Mouse (Mus musculus): Measurements from ENCODE around the gene Tmod2. TPM values are rescaled to one million over a fixed set of nuclear protein-coding genes. Genes with fewer than 3 reads are reported as not detected.

The Tmod2 gene
- polyA plus RNA-seq, 1 experiment from 2014 or later: 10.0 TPM

- Histone ChIP-seq H3K27me3 (replicated peaks; ENCODE audit: control insufficient read depth, insufficient read depth, low read length) (no peaks in the 10 kb centered on the region), H3K4me2 (replicated peaks; ENCODE audit: low read depth) (no peak overlapping the region), H3K4me3 (ENCODE audit: low read depth, low read length) (no peak overlapping the region), H3K36me3 (ENCODE audit: control insufficient read depth, insufficient read depth) (peaks cover 20% of the 10 kb centered on the region; the same call in 1 of the 2 replicates), H3K9ac (ENCODE audit: low read depth, low read length) (no peak overlapping the region), H3K4me1 (replicated peaks; ENCODE audit: control insufficient read depth, insufficient read depth, low read length) (no peaks in the 10 kb centered on the region), H3K27ac (ENCODE audit: low read depth, low read length) (no peak overlapping the region), H3K9me3 (ENCODE audit: control insufficient read depth) (no peaks in the 10 kb centered on the region)
- ATAC-seq: no peak
- no peak for TF ChIP-seq CTCF (IDR thresholded peaks at IDR 0.05; ENCODE audit: low read depth)
- WGBS: 89% methylated on average over 7 of the region's 7 CpGs
Measured at GRCm38 (mm10) chr9:75532461-75532860, 78.7 kb downstream of the Tmod2 start.

GRCm38 (mm10) chr9:75529358-75529757, 81.8 kb downstream of the Tmod2 start:
- WGBS: 82% methylated on average over 5 of the region's 5 CpGs
- H3K9me3 ChIP-seq (ENCODE audit: control insufficient read depth): no peaks in the 10 kb centered on the region
- H3K27ac ChIP-seq (ENCODE audit: low read depth, low read length): no peak overlapping the region
- no peak overlapping the region for H3K9ac ChIP-seq (ENCODE audit: low read depth, low read length)
- ATAC-seq: no peak
- no peak overlapping the region for H3K4me3 ChIP-seq (ENCODE audit: low read depth, low read length)
- peaks cover 20% of the 10 kb centered on the region; the same call in 1 of the 2 replicates for H3K36me3 ChIP-seq (ENCODE audit: control insufficient read depth, insufficient read depth)
- no peak for TF ChIP-seq CTCF (IDR thresholded peaks at IDR 0.05; ENCODE audit: low read depth)
- no peak overlapping the region for H3K4me2 ChIP-seq (replicated peaks; ENCODE audit: low read depth)
- H3K27me3 ChIP-seq (replicated peaks; ENCODE audit: control insufficient read depth, insufficient read depth, low read length): no peaks in the 10 kb centered on the region
- H3K4me1 ChIP-seq (replicated peaks; ENCODE audit: control insufficient read depth, insufficient read depth, low read length): no peaks in the 10 kb centered on the region

- TF ChIP-seq CTCF (IDR thresholded peaks at IDR 0.05; ENCODE audit: low read depth): 0 out of 2 replicates have a peak, but pooled peaks have one; percentile 15
- no peak overlapping the region for H3K27ac ChIP-seq (ENCODE audit: low read depth, low read length)
- no peaks in the 10 kb centered on the region for H3K4me1 ChIP-seq (replicated peaks; ENCODE audit: control insufficient read depth, insufficient read depth, low read length)
- H3K9ac ChIP-seq (ENCODE audit: low read depth, low read length): no peak overlapping the region
- no peak overlapping the region for H3K4me2 ChIP-seq (replicated peaks; ENCODE audit: low read depth)
- 97% methylated on average over 9 of the region's 9 CpGs for WGBS
- H3K4me3 ChIP-seq (ENCODE audit: low read depth, low read length): no peak overlapping the region
- H3K9me3 ChIP-seq (ENCODE audit: control insufficient read depth): no peaks in the 10 kb centered on the region
- no peak for ATAC-seq
- no peaks in the 10 kb centered on the region for H3K27me3 ChIP-seq (replicated peaks; ENCODE audit: control insufficient read depth, insufficient read depth, low read length)
- peaks cover 20% of the 10 kb centered on the region; the same call in 1 of the 2 replicates for H3K36me3 ChIP-seq (ENCODE audit: control insufficient read depth, insufficient read depth)
Measured at GRCm38 (mm10) chr9:75528096-75528495, 83.0 kb downstream of the Tmod2 start.

- Histone ChIP-seq H3K9ac (ENCODE audit: low read depth, low read length) (no peak overlapping the region), H3K4me1 (replicated peaks; ENCODE audit: control insufficient read depth, insufficient read depth, low read length) (no peaks in the 10 kb centered on the region), H3K9me3 (ENCODE audit: control insufficient read depth) (no peaks in the 10 kb centered on the region), H3K4me2 (replicated peaks; ENCODE audit: low read depth) (0 out of 2 replicates have a peak overlapping the region, but pooled peaks have one; percentile 24), H3K27ac (ENCODE audit: low read depth, low read length) (no peak overlapping the region), H3K4me3 (ENCODE audit: low read depth, low read length) (no peak overlapping the region), H3K36me3 (ENCODE audit: control insufficient read depth, insufficient read depth) (peaks cover 20% of the 10 kb centered on the region; the same call in 1 of the 2 replicates), H3K27me3 (replicated peaks; ENCODE audit: control insufficient read depth, insufficient read depth, low read length) (no peaks in the 10 kb centered on the region)
- no peak; the same call in 1 of the 2 replicates for TF ChIP-seq CTCF (IDR thresholded peaks at IDR 0.05; ENCODE audit: low read depth)
- WGBS: 48% methylated on average over 13 of the region's 13 CpGs
- ATAC-seq: peak; percentile 97
Measured at GRCm38 (mm10) chr9:75527368-75528059, 83.6 kb downstream of the Tmod2 start.

- ATAC-seq: no peak
- H3K27ac ChIP-seq (ENCODE audit: low read depth, low read length): no peak overlapping the region
- no peak overlapping the region for H3K4me3 ChIP-seq (ENCODE audit: low read depth, low read length)
- no peaks in the 10 kb centered on the region for H3K27me3 ChIP-seq (replicated peaks; ENCODE audit: control insufficient read depth, insufficient read depth, low read length)
- no peak for TF ChIP-seq CTCF (IDR thresholded peaks at IDR 0.05; ENCODE audit: low read depth)
- H3K9me3 ChIP-seq (ENCODE audit: control insufficient read depth): no peaks in the 10 kb centered on the region
- WGBS: 53% methylated on average over 6 of the region's 6 CpGs
- H3K4me1 ChIP-seq (replicated peaks; ENCODE audit: control insufficient read depth, insufficient read depth, low read length): no peaks in the 10 kb centered on the region
- no peak overlapping the region for H3K4me2 ChIP-seq (replicated peaks; ENCODE audit: low read depth)
- peaks cover 11% of the 10 kb centered on the region; the same call in 1 of the 2 replicates for H3K36me3 ChIP-seq (ENCODE audit: control insufficient read depth, insufficient read depth)
- no peak overlapping the region for H3K9ac ChIP-seq (ENCODE audit: low read depth, low read length)
Measured at GRCm38 (mm10) chr9:75523646-75524045, 87.5 kb downstream of the Tmod2 start.

- WGBS: 65% methylated on average over 2 of the region's 2 CpGs
- Histone ChIP-seq H3K27me3 (replicated peaks; ENCODE audit: control insufficient read depth, insufficient read depth, low read length) (no peaks in the 10 kb centered on the region), H3K9ac (ENCODE audit: low read depth, low read length) (no peak overlapping the region), H3K27ac (ENCODE audit: low read depth, low read length) (no peak overlapping the region), H3K4me3 (ENCODE audit: low read depth, low read length) (no peak overlapping the region), H3K9me3 (ENCODE audit: control insufficient read depth) (no peaks in the 10 kb centered on the region), H3K4me2 (replicated peaks; ENCODE audit: low read depth) (no peak overlapping the region), H3K36me3 (ENCODE audit: control insufficient read depth, insufficient read depth) (no peaks in the 10 kb centered on the region; the same call in 1 of the 2 replicates), H3K4me1 (replicated peaks; ENCODE audit: control insufficient read depth, insufficient read depth, low read length) (no peaks in the 10 kb centered on the region)
- TF ChIP-seq CTCF (IDR thresholded peaks at IDR 0.05; ENCODE audit: low read depth): no peak
- no peak for ATAC-seq
Measured at GRCm38 (mm10) chr9:75522217-75522616, 88.9 kb downstream of the Tmod2 start.
